Mouse (Mus musculus) neural tube, embryonic 13.5 days (tissue): ENCODE measurements around the gene Nrd1. TPM values are rescaled to one million over a fixed set of nuclear protein-coding genes. Genes with fewer than 3 reads are reported as not detected.

Experiments
- ATAC-seq: fragments of 200-750 bp; cut with Nextera tagmentation; 2 replicates; pipeline ENCODE4 v1.8.0; 2017; ENCODE audit warnings: low read depth, mild to moderate bottlenecking, moderate TSS enrichment, moderate library complexity
- H3K27ac ChIP-seq: fragments of 300-500 bp; sonication (generic); replicated peaks from 2 replicates; pipeline ENCODE4 v1.5.1; 2015; ENCODE audit warnings: moderate library complexity, mild to moderate bottlenecking, inconsistent platforms
- H3K27me3 ChIP-seq: fragments of 300-500 bp; sonication (generic); 2 replicates; pipeline ENCODE4 v1.6.1; 2015; ENCODE audit warnings: mild to moderate bottlenecking, inconsistent platforms
- H3K36me3 ChIP-seq: fragments of 300-500 bp; sonication (generic); 2 replicates; pipeline ENCODE4 v1.6.1; 2015; ENCODE audit warnings: mild to moderate bottlenecking, inconsistent platforms
- H3K4me1 ChIP-seq: fragments of 300-500 bp; sonication (generic); replicated peaks from 2 replicates; pipeline ENCODE4 v1.6.1; 2015; ENCODE audit warnings: inconsistent platforms
- H3K4me2 ChIP-seq: fragments of 300-500 bp; sonication (generic); 2 replicates; pipeline ENCODE4 v1.6.1; 2015; ENCODE audit warnings: inconsistent platforms, mild to moderate bottlenecking, moderate library complexity
- H3K4me3 ChIP-seq: fragments of 300-500 bp; sonication (generic); 2 replicates; pipeline ENCODE4 v1.5.1; 2015; ENCODE audit warnings: mild to moderate bottlenecking, inconsistent platforms
- H3K9ac ChIP-seq: fragments of 300-500 bp; sonication (generic); 2 replicates; pipeline ENCODE4 v1.6.1; 2015; ENCODE audit warnings: moderate library complexity, mild to moderate bottlenecking, inconsistent platforms
- H3K9me3 ChIP-seq: fragments of 300-500 bp; sonication (generic); 2 replicates; pipeline ENCODE4 v1.6.1; 2016; ENCODE audit warnings: inconsistent platforms
- WGBS: fragments of 180-500 bp; shearing (Covaris S2); methylation state at CpG from one replicate; pipeline ENCODE4 v1.1.7; 2015; 5-methylcytosine and 5-hydroxymethylcytosine counted together
- polyA plus RNA-seq: library from polyadenylated mRNA; unstranded; fragments of >200 nt; fragmentation: Nextera tagmentation; extraction: Ambion mirVana; gene quantifications from 2 replicates; pipeline ENCODE4 v1.2.1, GENCODE M21; 2015

The Nrd1 gene
- 77.9 and 91.4 TPM in 2 replicates for polyA plus RNA-seq

DNA sequence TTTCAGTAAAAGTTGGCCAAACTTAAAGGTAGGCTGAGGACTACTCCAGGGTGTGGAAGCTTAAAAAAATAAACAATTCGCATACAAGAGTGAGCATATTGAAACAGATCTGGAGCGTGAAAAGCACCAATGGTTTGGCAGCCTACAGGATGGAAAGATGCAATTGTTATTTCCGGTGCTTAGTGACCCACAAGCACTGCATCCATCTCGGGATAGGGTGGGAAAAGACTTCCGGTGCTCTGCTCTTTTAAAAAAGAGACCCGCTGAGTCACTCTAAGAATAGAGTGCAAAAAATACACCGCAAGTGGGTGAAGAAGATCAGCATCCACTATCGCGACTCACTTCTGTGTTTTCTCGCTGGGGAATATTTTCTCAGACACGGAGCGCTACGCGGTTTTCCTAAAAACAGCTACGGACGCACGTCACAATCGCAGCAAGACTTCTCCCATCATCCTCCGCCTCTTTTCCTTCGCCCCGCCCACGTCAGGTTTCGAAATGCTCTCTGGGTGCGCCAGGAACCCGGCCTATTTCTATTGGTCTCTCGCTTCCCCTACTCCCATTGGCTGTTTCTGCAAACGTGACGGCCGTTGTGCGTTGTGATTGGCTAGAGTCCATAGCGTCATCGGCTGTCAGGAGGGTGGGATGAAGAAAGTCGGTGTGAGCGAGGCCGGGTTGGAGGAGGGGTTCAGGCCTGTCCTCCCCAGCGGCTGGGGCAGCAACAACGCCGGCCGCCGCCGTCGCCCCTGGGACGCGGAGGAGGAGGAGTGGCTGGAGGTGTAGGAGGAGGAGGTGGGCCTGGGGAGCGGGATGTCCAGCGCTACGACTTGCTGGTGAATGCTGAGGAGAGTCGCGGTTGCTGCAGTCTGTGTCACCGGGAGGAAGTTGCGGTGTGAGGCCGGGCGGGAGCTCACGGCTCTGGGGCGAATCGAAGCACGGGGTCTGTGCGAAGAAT is at the start of gene Nrd1:
TSS of gene Nrd1 (plus strand) at position 657 of the 952 bp plus-strand sequence.
- H3K4me1 ChIP-seq = peaks cover 37% of the 10 kb centered on the region
- H3K4me2 ChIP-seq = peak within 1 kb of the TSS; percentile 97
- H3K27ac ChIP-seq = peak within 1 kb of the TSS; percentile 93
- peaks cover 4% of the 10 kb centered on the region; the same call in 1 of the 2 replicates for H3K36me3 ChIP-seq
- peak within 1 kb of the TSS; percentile 93 for H3K9ac ChIP-seq
- ATAC-seq = peak; percentile 99
- WGBS = under 1% methylated on average over 58 of the region's 58 CpGs
- no peaks in the 10 kb centered on the region for H3K9me3 ChIP-seq
- no peaks in the 10 kb centered on the region; the same call in 1 of the 2 replicates for H3K27me3 ChIP-seq
- H3K4me3 ChIP-seq = peak within 1 kb of the TSS; percentile 94

DNA sequence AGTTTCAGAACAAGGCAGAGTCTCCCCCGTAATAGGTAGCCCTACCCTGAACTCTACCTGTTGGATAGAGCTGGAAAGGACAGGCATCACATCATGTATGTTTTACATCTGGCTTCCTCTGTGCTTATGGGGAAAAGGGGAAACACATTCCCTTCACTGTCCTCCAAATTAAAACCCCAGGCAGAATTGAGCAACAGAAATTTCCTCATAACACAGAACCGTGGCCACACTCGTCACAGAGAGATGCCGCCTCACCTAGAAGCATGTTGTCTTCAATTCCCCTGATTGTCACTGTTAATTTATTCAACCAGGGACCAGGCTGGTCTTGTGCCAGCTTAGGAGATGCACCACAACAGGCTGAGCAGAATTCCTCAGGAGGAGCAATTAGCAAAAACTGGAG is 48.8 kb upstream of the Nrd1 start:
- WGBS = 92% methylated on average over 4 of the region's 4 CpGs
- ATAC-seq = no peak
- H3K36me3 ChIP-seq = no peaks in the 10 kb centered on the region
- H3K4me1 ChIP-seq = no peaks in the 10 kb centered on the region
- no peaks in the 10 kb centered on the region for H3K9me3 ChIP-seq
- no peak overlapping the region for H3K4me2 ChIP-seq
- H3K27ac ChIP-seq = no peak overlapping the region
- H3K9ac ChIP-seq = no peak overlapping the region
- H3K4me3 ChIP-seq = no peak overlapping the region
- H3K27me3 ChIP-seq = no peaks in the 10 kb centered on the region

DNA sequence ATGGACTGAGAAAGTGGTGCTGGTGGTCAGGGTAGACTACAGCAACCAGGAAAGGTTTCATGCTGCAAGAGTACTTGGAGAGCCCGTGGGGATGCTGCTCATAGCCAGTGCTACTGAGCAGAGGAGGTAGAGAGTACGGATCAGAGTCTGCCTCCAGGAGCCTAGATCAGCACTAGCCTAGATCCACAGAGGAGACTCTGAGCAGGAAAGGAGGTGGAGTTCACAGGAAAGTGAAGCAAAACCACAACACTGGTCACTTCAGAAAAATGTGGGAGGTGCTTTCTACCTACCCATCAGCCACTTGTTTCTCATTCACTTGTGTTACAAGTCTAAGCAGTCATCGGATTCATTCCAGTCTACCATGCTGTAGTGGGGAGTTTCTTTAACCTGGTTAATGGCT is 40.8 kb upstream of the Nrd1 start:
- Histone ChIP-seq H3K36me3 (no peaks in the 10 kb centered on the region), H3K9ac (no peak overlapping the region), H3K27ac (no peak overlapping the region), H3K4me1 (no peaks in the 10 kb centered on the region), H3K9me3 (no peaks in the 10 kb centered on the region), H3K27me3 (no peaks in the 10 kb centered on the region), H3K4me3 (no peak overlapping the region), H3K4me2 (no peak overlapping the region)
- 77% methylated on average over 3 of the region's 3 CpGs for WGBS
- no peak for ATAC-seq

DNA sequence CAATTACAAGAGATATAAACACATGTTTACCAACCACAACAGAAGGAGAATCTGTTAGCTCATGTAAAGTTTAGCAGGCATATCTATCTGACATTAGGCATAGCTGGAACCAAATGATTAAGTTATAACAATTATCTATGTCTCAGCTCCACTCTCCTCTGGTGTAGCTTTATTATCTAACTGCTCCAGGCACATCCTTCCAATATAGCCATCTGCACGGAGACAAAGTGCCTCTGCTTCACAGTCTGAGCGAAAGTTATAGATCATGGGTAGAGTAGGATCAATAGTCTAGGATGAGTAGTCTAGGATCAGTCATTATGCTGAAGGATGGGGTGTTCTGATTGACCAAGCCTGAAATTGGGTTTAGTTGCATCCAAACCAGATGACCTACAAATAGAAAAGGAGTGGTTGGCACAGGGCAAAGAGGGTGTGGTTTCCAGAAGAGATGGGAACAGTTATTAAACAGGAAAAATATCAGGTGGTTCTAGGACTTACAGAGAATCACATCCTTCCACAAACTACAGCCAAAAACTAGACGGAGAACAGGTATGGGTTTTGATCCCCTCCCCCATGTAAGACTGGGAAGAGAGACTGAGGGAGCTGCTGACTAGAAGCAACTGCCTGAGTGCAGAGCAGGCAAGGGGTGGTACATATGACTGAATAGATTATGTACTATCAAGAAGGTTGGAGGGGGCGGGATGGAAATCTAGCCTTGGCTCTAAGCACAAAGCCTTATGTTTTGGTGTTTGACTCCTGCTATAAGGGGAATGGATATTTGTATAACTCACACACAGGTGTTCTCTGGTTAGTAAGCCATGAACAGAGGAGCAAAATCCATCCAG is 39.6 kb upstream of the Nrd1 start:
- no peaks in the 10 kb centered on the region for H3K36me3 ChIP-seq
- H3K27me3 ChIP-seq = no peaks in the 10 kb centered on the region
- no peak overlapping the region for H3K27ac ChIP-seq
- 87% methylated on average over 4 of the region's 4 CpGs for WGBS
- H3K4me2 ChIP-seq = no peak overlapping the region
- no peaks in the 10 kb centered on the region for H3K4me1 ChIP-seq
- no peak overlapping the region for H3K4me3 ChIP-seq
- no peaks in the 10 kb centered on the region for H3K9me3 ChIP-seq
- no peak overlapping the region for H3K9ac ChIP-seq
- no peak for ATAC-seq

DNA sequence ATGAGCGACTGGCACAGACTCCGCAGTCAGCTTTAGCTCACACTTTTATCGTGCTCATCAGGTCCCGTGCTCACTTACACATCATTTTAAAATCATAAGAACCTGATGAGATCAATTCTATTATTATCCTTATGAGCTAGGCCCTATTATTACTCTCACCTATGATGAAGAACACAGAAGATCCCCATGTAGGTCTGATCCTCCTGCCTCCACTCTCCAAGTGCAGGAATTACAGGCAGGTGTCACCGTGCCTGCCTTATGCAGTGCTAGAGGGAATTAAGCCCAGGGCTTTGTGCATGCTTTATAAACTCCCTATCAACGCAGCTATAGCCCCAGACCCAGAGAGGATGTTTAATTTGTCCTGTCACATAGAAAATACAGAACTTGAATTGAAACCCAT is 37.4 kb upstream of the Nrd1 start:
- no peak overlapping the region for H3K4me3 ChIP-seq
- no peak overlapping the region for H3K4me2 ChIP-seq
- no peak for ATAC-seq
- H3K4me1 ChIP-seq = no peaks in the 10 kb centered on the region
- no peak overlapping the region for H3K27ac ChIP-seq
- H3K36me3 ChIP-seq = no peaks in the 10 kb centered on the region
- whole genome bisulfite sequencing = 86% methylated on average over 6 of the region's 6 CpGs
- H3K9ac ChIP-seq = no peak overlapping the region
- H3K9me3 ChIP-seq = no peaks in the 10 kb centered on the region
- no peaks in the 10 kb centered on the region for H3K27me3 ChIP-seq

DNA sequence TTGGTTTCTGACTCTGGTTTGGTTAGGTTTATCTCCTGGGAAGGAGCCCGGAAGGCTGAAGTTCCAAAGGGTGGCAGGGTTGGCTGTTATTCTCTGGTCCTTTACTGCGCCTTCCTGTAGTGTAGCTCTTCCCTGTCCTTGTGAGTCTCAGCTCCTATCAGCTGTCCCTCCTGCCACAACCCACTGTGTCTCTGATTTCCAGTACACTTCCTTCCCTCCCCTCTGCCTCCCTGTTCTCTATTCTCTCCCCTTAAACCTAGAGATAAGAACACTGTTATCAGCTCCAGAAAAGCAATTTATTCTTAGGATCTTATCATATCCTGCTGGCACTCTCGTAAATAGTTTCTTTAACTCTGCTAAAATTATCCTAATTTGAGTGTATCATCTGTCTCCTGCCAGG is 30.9 kb upstream of the Nrd1 start:
- ATAC-seq = no peak

DNA sequence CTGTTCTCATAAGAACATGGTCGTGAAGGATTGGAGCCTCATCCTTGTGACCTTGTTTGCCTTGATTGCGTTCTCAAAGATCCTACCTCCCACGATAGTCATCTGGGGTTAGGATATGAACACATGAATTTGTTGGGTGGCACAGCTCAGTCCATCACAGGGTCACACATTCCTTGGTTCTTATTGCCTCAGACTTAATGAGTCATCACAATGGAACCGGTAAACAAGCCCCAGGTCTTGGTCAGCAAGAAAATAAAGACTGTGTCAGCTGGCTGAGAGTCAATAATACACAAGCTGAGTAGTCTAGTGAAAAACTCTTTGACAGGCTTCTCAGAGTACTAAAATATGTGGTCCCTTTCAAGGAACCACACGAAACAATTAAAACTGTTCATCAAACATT is 29.4 kb upstream of the Nrd1 start:
- Histone ChIP-seq H3K4me1 (no peaks in the 10 kb centered on the region), H3K27me3 (no peaks in the 10 kb centered on the region), H3K4me2 (no peak overlapping the region), H3K9me3 (no peaks in the 10 kb centered on the region), H3K27ac (no peak overlapping the region), H3K36me3 (no peaks in the 10 kb centered on the region), H3K9ac (no peak overlapping the region), H3K4me3 (no peak overlapping the region)
- WGBS = 80% methylated on average over 5 of the region's 5 CpGs
- no peak for ATAC-seq

More for the DNA sequence above, 30.9 kb upstream of the Nrd1 start:
- Histone ChIP-seq H3K27me3 (no peaks in the 10 kb centered on the region), H3K27ac (no peak overlapping the region), H3K4me3 (no peak overlapping the region), H3K4me1 (no peaks in the 10 kb centered on the region), H3K36me3 (no peaks in the 10 kb centered on the region), H3K9me3 (no peaks in the 10 kb centered on the region), H3K4me2 (no peak overlapping the region), H3K9ac (no peak overlapping the region)
- WGBS = 81% methylated on average over 3 of the region's 3 CpGs

DNA sequence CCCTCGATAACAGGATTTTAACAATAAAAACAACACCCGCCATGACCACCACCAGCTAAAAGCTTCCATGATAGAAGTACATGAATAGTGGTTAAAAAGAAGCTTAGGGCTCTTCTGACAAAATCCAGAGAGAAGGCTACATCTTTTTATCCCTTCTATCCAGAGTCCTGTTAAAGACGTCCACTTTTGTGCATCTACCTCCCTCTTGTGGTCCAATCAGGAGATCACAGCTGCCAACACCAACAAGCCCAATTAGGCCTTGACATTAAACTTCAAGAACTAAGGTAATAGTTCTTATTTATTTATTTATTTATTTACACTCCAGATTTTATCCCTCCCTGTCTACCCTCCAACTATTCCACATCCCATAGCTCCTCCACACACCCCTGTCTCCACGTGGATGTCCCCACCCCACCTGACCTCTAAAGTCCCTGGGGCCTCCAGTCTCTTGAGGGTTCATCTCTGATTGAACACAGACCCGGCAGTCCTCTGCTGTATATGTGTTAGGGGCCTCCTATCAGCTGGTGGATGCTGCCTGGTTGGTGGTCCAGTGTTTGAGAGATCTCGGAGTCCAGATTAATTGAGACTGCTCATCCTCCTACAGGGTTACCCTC is 23.9 kb upstream of the Nrd1 start:
- Histone ChIP-seq H3K9me3 (no peaks in the 10 kb centered on the region), H3K27me3 (no peaks in the 10 kb centered on the region), H3K4me3 (no peak overlapping the region), H3K4me2 (no peak overlapping the region), H3K4me1 (no peaks in the 10 kb centered on the region), H3K9ac (no peak overlapping the region), H3K27ac (no peak overlapping the region), H3K36me3 (no peaks in the 10 kb centered on the region)
- peak; percentile 43; the same call in 1 of the 2 replicates for ATAC-seq
- 50% methylated on average over 6 of the region's 6 CpGs for WGBS

DNA sequence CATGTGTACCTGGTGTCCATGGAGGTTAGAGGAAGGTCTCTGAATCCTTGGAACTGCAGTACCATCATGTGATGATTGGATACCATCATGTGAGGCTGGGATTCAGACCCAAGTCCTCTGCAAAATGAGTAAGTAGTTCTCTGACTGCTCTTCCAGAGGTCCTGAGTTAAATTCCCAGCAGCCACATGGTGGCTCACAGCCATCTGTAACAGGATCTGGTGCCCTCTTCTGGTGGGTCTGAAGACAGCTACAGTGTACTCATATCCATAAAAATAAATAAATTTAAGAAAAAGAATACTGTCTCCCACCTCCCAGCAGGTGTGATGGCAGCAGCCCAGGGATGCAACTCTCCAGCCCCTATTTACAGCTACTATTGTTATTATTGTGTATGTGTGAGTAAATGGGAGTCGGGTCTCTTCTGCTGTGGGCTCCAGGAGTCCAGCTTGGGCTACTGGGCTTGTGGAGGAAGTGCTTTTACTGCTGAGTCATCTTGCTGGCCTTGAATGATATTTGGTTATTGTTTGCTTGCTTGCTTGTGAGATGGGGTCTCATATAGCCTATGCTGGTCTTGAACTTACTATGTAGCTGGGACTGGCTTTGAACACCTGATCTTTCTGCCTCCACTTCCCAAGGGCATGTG is 13.5 kb upstream of the Nrd1 start:
- H3K27me3 ChIP-seq = no peaks in the 10 kb centered on the region
- H3K4me3 ChIP-seq = no peak overlapping the region
- no peak for ATAC-seq
- no peaks in the 10 kb centered on the region for H3K36me3 ChIP-seq
- no peaks in the 10 kb centered on the region; the same call in 1 of the 2 replicates for H3K9me3 ChIP-seq
- no peak overlapping the region for H3K4me2 ChIP-seq
- H3K27ac ChIP-seq = no peak overlapping the region
- no peaks in the 10 kb centered on the region for H3K4me1 ChIP-seq
- no peak overlapping the region for H3K9ac ChIP-seq
- WGBS = 86% methylated on average over 1 of the region's 1 CpGs

DNA sequence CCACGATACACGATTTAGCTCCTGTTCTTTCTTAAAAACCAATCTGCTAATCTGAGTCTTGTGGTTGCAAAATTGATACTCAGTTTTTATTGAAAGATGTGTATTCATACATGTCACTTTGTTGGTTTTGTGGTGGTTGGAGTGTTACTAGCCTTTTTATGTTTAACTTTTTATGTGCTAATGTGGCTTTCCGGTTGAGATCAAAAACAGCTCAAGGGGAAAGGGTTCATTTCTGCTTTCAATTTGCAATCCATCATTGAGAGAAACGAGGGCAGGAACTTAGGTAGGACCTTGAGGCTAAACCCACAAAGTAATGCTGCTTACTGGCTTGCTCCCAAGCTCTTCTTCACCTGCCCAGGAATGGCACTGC is 13.0 kb upstream of the Nrd1 start:
- Histone ChIP-seq H3K36me3 (no peaks in the 10 kb centered on the region), H3K9ac (no peak overlapping the region), H3K9me3 (no peaks in the 10 kb centered on the region; the same call in 1 of the 2 replicates), H3K4me3 (no peak overlapping the region), H3K4me1 (no peaks in the 10 kb centered on the region), H3K27me3 (no peaks in the 10 kb centered on the region), H3K27ac (no peak overlapping the region), H3K4me2 (no peak overlapping the region)
- 86% methylated on average over 4 of the region's 4 CpGs for whole genome bisulfite sequencing
- ATAC-seq = no peak

DNA sequence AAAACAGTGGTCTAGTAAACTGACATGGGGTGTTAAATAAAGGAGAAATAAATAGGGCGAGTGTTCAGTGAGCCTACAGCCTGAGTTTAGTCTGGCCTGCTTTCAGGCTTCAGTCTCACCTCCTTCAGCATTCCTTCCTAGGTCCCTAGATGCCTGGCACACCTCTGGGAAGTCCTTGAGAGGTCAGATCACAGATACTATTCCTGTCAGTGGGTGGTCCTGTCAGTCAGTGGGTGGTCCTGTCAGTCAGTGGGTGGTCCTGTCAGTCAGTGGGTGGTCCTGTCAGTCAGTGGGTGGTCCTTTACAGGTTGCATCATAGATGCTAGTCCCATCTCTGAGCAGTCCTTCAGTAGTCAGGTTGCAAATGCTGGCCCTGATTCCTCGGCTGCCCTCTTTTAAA is 11.0 kb upstream of the Nrd1 start:
- 76% methylated on average over 2 of the region's 2 CpGs for WGBS
- H3K27me3 ChIP-seq = no peaks in the 10 kb centered on the region
- H3K4me3 ChIP-seq = no peak overlapping the region
- H3K9ac ChIP-seq = no peak overlapping the region
- no peak overlapping the region for H3K27ac ChIP-seq
- ATAC-seq = no peak
- no peaks in the 10 kb centered on the region for H3K36me3 ChIP-seq
- no peak overlapping the region for H3K4me2 ChIP-seq
- no peaks in the 10 kb centered on the region for H3K4me1 ChIP-seq
- H3K9me3 ChIP-seq = no peaks in the 10 kb centered on the region; the same call in 1 of the 2 replicates
